Mouse (Mus musculus) E14TG2a.4 (cell line): ENCODE data around the gene Cdk15.

Source experiments
- CTCF ChIP-seq: conservative IDR thresholded peaks from 2 replicates; pipeline ENCODE4 v1.5.1; 2014; ENCODE audit warnings: low read length
- NANOG ChIP-seq: IDR thresholded peaks from 2 replicates; pipeline ENCODE4 v1.6.1; 2014; ENCODE audit warnings: borderline replicate concordance, low read length, mixed read lengths

DNA sequence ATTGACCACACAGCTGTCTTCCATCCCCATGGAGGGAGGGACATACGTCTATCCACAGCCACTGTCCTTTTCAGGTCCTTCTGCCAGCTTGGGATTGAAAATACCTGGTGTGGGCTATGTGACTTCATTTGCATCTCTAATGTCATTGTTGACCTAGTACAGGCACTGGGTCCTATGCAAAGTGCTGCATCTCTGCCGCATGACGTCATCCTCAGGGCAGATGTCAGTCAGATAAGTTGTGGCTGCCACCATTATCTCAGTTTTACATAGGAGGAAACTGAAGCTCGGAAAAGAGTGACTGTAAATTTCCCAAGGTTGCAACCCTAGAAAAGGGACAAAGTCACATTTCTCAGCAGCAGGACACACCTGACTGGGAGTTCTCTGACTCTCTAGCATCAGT is 137.4 kb downstream of the Cdk15 start:
- TF ChIP-seq CTCF (no peak), NANOG (no peak)
